Comparison of ENCODE assay signal across 24 mouse cellular contexts in the genomic region with DNA sequence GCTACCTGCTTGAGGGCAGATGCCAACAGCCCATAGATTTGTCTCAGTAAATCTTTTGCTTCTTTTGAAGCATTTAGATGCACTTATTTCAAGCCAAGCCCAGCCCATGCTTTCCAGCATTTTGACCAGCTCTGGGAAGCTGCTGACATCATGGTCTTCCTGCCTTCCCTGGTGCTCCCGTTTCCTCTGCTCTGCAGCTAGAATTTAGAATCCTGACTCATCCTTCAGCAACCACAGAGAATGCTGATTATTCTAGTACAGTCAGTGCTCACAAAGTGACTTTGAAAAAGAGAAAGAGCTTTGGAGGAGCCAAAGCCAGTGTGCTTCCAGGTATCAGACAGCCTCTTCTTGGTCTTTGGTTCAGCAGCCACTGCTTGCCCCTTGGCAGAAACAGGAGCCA. TPM values are rescaled to one million over a fixed set of nuclear protein-coding genes. Genes with fewer than 3 reads are reported as not detected.
DNase-seq lines count a peak whose midpoint lies in the region; ATAC-seq and TF ChIP-seq lines count a peak whose summit lies in the region.
"Had no signal": no experiment of that assay in that cellular context is flagged by ENCODE, and none has a peak within 500 bp of the region (broad histone marks: within the 10 kb centered on the region; RNA-seq: fewer than 3 reads in every experiment).

No protein-coding gene starts in this region.

- no peaks in the 10 kb centered on the region for H3K36me3 ChIP-seq in kidney, adult 2 months (ENCODE audit: control insufficient read depth, insufficient read depth, low read length)
- H3K36me3 ChIP-seq in megakaryocyte, embryonic 14.5 days (replicated peaks; ENCODE audit: low read length): no peaks in the 10 kb centered on the region
- no peaks in the 10 kb centered on the region for H3K36me3 ChIP-seq in myocyte (ENCODE audit: control insufficient read depth, insufficient read depth)
- H3K36me3 ChIP-seq: heart, embryonic 13.5 days; limb, embryonic 12.5 days; midbrain, embryonic 15.5 days; neural tube, embryonic 13.5 days had no signal

- H3K4me2 ChIP-seq in myocyte (ENCODE audit: low read depth): peak overlapping the region; percentile 77
- H3K4me2 ChIP-seq: heart, embryonic 13.5 days; limb, embryonic 12.5 days; liver, embryonic 11.5 days; midbrain, embryonic 15.5 days; neural tube, embryonic 13.5 days had no signal

- H3K79me2 ChIP-seq in myocyte (ENCODE audit: control insufficient read depth, insufficient read depth): no peaks in the 10 kb centered on the region

- ATAC-seq in megakaryocyte, adult 5-6 weeks (ENCODE audit: poor library complexity, severe bottlenecking): no peak
- ATAC-seq: forebrain, postnatal 0 days; midbrain, embryonic 15.5 days had no signal

- no peaks in the 10 kb centered on the region for H3K9me3 ChIP-seq in megakaryocyte, embryonic 14.5 days
- H3K9me3 ChIP-seq: heart, embryonic 13.5 days; limb, embryonic 12.5 days; midbrain, embryonic 15.5 days; neural tube, embryonic 13.5 days had no signal

- H3K27ac ChIP-seq in kidney, adult 2 months (ENCODE audit: insufficient read depth, low read depth, low read length): no peak overlapping the region
- H3K27ac ChIP-seq: heart, adult 2 months; heart, embryonic 13.5 days; limb, embryonic 12.5 days; midbrain, embryonic 15.5 days; neural tube, embryonic 13.5 days had no signal

- TF ChIP-seq POLR2A in kidney, adult 2 months (IDR thresholded peaks at IDR 0.05; ENCODE audit: low read depth, low read length): no peak
- TF ChIP-seq POLR2A in myocyte (IDR thresholded peaks at IDR 0.05; ENCODE audit: insufficient read length, low read depth): no peak

- TF ChIP-seq CTCF in kidney, adult 2 months (conservative IDR thresholded peaks at IDR 0.05; ENCODE audit: insufficient read depth, insufficient read length, low read depth, low read length): no peak

- 47% methylated on average over 1 of the region's 1 CpGs for WGBS in kidney, adult 2 months

- no peaks in the 10 kb centered on the region for H3K4me1 ChIP-seq in kidney, adult 2 months (ENCODE audit: control insufficient read depth, insufficient read depth, low read length)
- H3K4me1 ChIP-seq in megakaryocyte, embryonic 14.5 days: peaks cover 54% of the 10 kb centered on the region
- H3K4me1 ChIP-seq: heart, embryonic 13.5 days; limb, embryonic 12.5 days; midbrain, embryonic 15.5 days; neural tube, embryonic 13.5 days had no signal

- peak; percentile 31 for DNase-seq in kidney, adult 2 months
- DNase-seq in kidney, adult 8-10 months: no peak
- DNase-seq in NIH3T3 (ENCODE audit: low read depth): peak; percentile 88
- DNase-seq in retina, embryonic 14.5 days (ENCODE audit: low spot score): no peak
- no peak for DNase-seq in ovary, postnatal 10 days (ENCODE audit: low spot score)
- DNase-seq: adrenal gland, adult 8-10 months; cerebellum, adult 8-10 months; forebrain, postnatal 0 days; gastrocnemius, postnatal 36 days; heart, adult 2 months; heart, postnatal 14 days; kidney, adult 18-20 months; kidney, postnatal 25 days; lung, adult 18-20 months; lung, postnatal 10 days; thymus, postnatal 14 days had no signal

- H3K27me3 ChIP-seq in kidney, adult 2 months (replicated peaks; ENCODE audit: control insufficient read depth, insufficient read depth, low read length): no peaks in the 10 kb centered on the region
- H3K27me3 ChIP-seq in megakaryocyte, embryonic 14.5 days (replicated peaks): no peaks in the 10 kb centered on the region
- H3K27me3 ChIP-seq in myocyte (ENCODE audit: control insufficient read depth, insufficient read depth, insufficient read length): no peaks in the 10 kb centered on the region
- H3K27me3 ChIP-seq: heart, embryonic 13.5 days; limb, embryonic 12.5 days; midbrain, embryonic 15.5 days; neural tube, embryonic 13.5 days had no signal

- no peak overlapping the region for H3ac ChIP-seq in myocyte (ENCODE audit: control insufficient read depth, insufficient read length)

- H3K4me3 ChIP-seq in kidney, adult 2 months (ENCODE audit: insufficient read depth, low read depth, low read length): no peak overlapping the region
- peak overlapping the region; percentile 82 for H3K4me3 ChIP-seq in megakaryocyte, embryonic 14.5 days (replicated peaks)
- H3K4me3 ChIP-seq in myocyte: no peak overlapping the region
- H3K4me3 ChIP-seq: heart, adult 2 months; heart, embryonic 13.5 days; limb, embryonic 12.5 days; midbrain, embryonic 15.5 days; neural tube, embryonic 13.5 days had no signal

TF ChIP-seq in myocyte, 11 proteins besides CTCF, POLR2A, EP300 and RAD21:
- TF ChIP-seq REST (IDR thresholded peaks at IDR 0.05; ENCODE audit: insufficient read depth, insufficient read length) (no peak), TCF3 (IDR thresholded peaks at IDR 0.05; ENCODE audit: insufficient read length, low read depth) (no peak), CEBPB (IDR thresholded peaks at IDR 0.05; ENCODE audit: insufficient read depth, poor library complexity, severe bottlenecking) (no peak), TCF12 (IDR thresholded peaks at IDR 0.05; ENCODE audit: insufficient read depth, poor library complexity, severe bottlenecking) (no peak), MYOG (IDR thresholded peaks at IDR 0.05; ENCODE audit: control insufficient read depth in 1 of 3, insufficient read depth in 1 of 3, insufficient read length in 2 of 3, low read depth in 2 of 3) (no peak), POLR2AphosphoS2 (IDR thresholded peaks at IDR 0.05; ENCODE audit: insufficient read length, low read depth) (no peak), SRF (IDR thresholded peaks at IDR 0.05; ENCODE audit: control insufficient read depth, insufficient read length, low read depth) (no peak), USF1 (IDR thresholded peaks at IDR 0.05; ENCODE audit: low read depth) (no peak)

RNA-seq across cellular contexts. Expression of gene Cnbp, which starts 6.2 kb away (rescaled TPM):
- 175 and 184 TPM in 2 replicates for polyA plus RNA-seq in kidney, adult 2 months (2012; rRNA removed)
- polyA plus RNA-seq in megakaryocyte, embryonic 14.5 days (2012; ENCODE audit: insufficient read depth, low replicate concordance): 44.0 and 59.4 TPM in 2 replicates
- total RNA-seq in megakaryocyte, adult 5-6 weeks (2015): 264 and 268 TPM in 2 replicates
- total RNA-seq in megakaryocyte, adult 5-6 weeks (2017): 389 and 399 TPM in 2 replicates
- polyA plus RNA-seq in myocyte (2012; fragmentation: generic; extraction: Trizol): 196 TPM

RNA-seq across cellular contexts. Expression of gene Isy1, which starts 18.5 kb away (rescaled TPM):
- polyA plus RNA-seq in kidney, adult 2 months (2012; rRNA removed): 14.1 and 18.4 TPM in 2 replicates
- polyA plus RNA-seq in megakaryocyte, embryonic 14.5 days (2012; ENCODE audit: insufficient read depth, low replicate concordance): 5.6 and 34.7 TPM in 2 replicates
- 10.2 and 16.7 TPM in 2 replicates for total RNA-seq in megakaryocyte, adult 5-6 weeks (2015)
- 94.0 and 120 TPM in 2 replicates for total RNA-seq in megakaryocyte, adult 5-6 weeks (2017)
- 21.1 TPM for polyA plus RNA-seq in myocyte (2012; fragmentation: generic; extraction: Trizol)

RNA-seq across cellular contexts. Expression of gene Gm45140, which starts 21.5 kb away (rescaled TPM):
- polyA plus RNA-seq in kidney, adult 2 months (2012; rRNA removed): 0.53 and 0.77 TPM in 2 replicates
- polyA plus RNA-seq in megakaryocyte, embryonic 14.5 days (2012; ENCODE audit: insufficient read depth, low replicate concordance): 13.2 TPM in 1 of 2 replicates, not detected in the other
- 2.5 and 6.0 TPM in 2 replicates for total RNA-seq in megakaryocyte, adult 5-6 weeks (2015)
- 25.6 and 28.7 TPM in 2 replicates for total RNA-seq in megakaryocyte, adult 5-6 weeks (2017)
- 2.6 TPM for polyA plus RNA-seq in myocyte (2012; fragmentation: generic; extraction: Trizol)

RNA-seq across cellular contexts. Expression of gene Copg1, which starts 30.5 kb away (rescaled TPM):
- polyA plus RNA-seq in kidney, adult 2 months (2012; rRNA removed): 35.5 and 41.4 TPM in 2 replicates
- polyA plus RNA-seq in megakaryocyte, embryonic 14.5 days (2012; ENCODE audit: insufficient read depth, low replicate concordance): 6.8 and 8.2 TPM in 2 replicates
- 25.8 and 29.6 TPM in 2 replicates for total RNA-seq in megakaryocyte, adult 5-6 weeks (2015)
- total RNA-seq in megakaryocyte, adult 5-6 weeks (2017): 47.1 and 50.8 TPM in 2 replicates
- polyA plus RNA-seq in myocyte (2012; fragmentation: generic; extraction: Trizol): 94.2 TPM

RNA-seq across cellular contexts. Expression of gene Rab43, which starts 45.1 kb away (rescaled TPM):
- 49.5 and 52.0 TPM in 2 replicates for polyA plus RNA-seq in kidney, adult 2 months (2012; rRNA removed)
- 27.5 and 77.6 TPM in 2 replicates for polyA plus RNA-seq in megakaryocyte, embryonic 14.5 days (2012; ENCODE audit: insufficient read depth, low replicate concordance)
- 36.4 and 40.7 TPM in 2 replicates for total RNA-seq in megakaryocyte, adult 5-6 weeks (2015)
- total RNA-seq in megakaryocyte, adult 5-6 weeks (2017): 12.7 and 13.3 TPM in 2 replicates
- polyA plus RNA-seq in myocyte (2012; fragmentation: generic; extraction: Trizol): 14.8 TPM

Comparison
In these comparisons a context has a peak if more than half of its experiments do, and no peak if none do; other contexts are left out.
1. DNase-seq: peak in kidney, adult 2 months (single experiment) and NIH3T3 (single experiment); none in kidney, adult 8-10 months (0 of 2), retina, embryonic 14.5 days (single experiment) and ovary, postnatal 10 days (single experiment).